Mouse (Mus musculus): ENCODE data around the gene Ccdc7a.
"Not testable (repeated sequence)": the region's sequence is repeated elsewhere in the genome, so short reads cannot be mapped to it uniquely, and the experiment has no call there.

Gene Ccdc7a

GRCm38 (mm10) chr8:129065417-129065816, at the start of gene Ccdc7a:
TSS of gene Ccdc7a (minus strand) at chr8:129065517.
- not testable (repeated sequence) for DNase-seq (ENCODE audit: low read depth, low spot score)

- DNase-seq (ENCODE audit: low read depth, low spot score), result not testable (repeated sequence)
Measured at GRCm38 (mm10) chr8:129066834-129067233, 1.5 kb upstream of the Ccdc7a start, which contains the start of gene Ccdc7b. TSS of gene Ccdc7b (plus strand) at chr8:129067134.

GRCm38 (mm10) chr8:128991389-128991788, 73.9 kb downstream of the Ccdc7a start:
- DNase-seq (ENCODE audit: low read depth, low spot score), result no peak

- DNase-seq (ENCODE audit: low read depth, low spot score), result not testable (repeated sequence)
Measured at GRCm38 (mm10) chr8:128948941-128949340, 116.4 kb downstream of the Ccdc7a start.

- DNase-seq (ENCODE audit: low read depth, low spot score), result not testable (repeated sequence)
Measured at GRCm38 (mm10) chr8:128941022-128941641, 124.2 kb downstream of the Ccdc7a start.

- no peak for DNase-seq (ENCODE audit: low read depth, low spot score)
Measured at GRCm38 (mm10) chr8:128933446-128933845, 131.9 kb downstream of the Ccdc7a start.

- no peak for DNase-seq (ENCODE audit: low read depth, low spot score)
Measured at GRCm38 (mm10) chr8:128882719-128883118, 182.6 kb downstream of the Ccdc7a start.

GRCm38 (mm10) chr8:128843749-128844148, 221.6 kb downstream of the Ccdc7a start:
- no peak for DNase-seq (ENCODE audit: low read depth, low spot score)

- no peak for DNase-seq (ENCODE audit: low read depth, low spot score)
Measured at GRCm38 (mm10) chr8:128812521-128812920, 252.8 kb downstream of the Ccdc7a start.

- no peak for DNase-seq (ENCODE audit: low read depth, low spot score)
Measured at GRCm38 (mm10) chr8:128798594-128798993, 266.7 kb downstream of the Ccdc7a start, which contains the start of gene Gm3952. TSS of gene Gm3952 (minus strand) at chr8:128798694.

- DNase-seq (ENCODE audit: low read depth, low spot score), result no peak
Measured at GRCm38 (mm10) chr8:128735692-128736091, 329.6 kb downstream of the Ccdc7a start.

GRCm38 (mm10) chr8:128734118-128734517, 331.2 kb downstream of the Ccdc7a start:
- no peak for DNase-seq (ENCODE audit: low read depth, low spot score)

- no peak for DNase-seq (ENCODE audit: low read depth, low spot score)
Measured at GRCm38 (mm10) chr8:128732254-128732653, 333.1 kb downstream of the Ccdc7a start.

GRCm38 (mm10) chr8:128727213-128727612, 338.1 kb downstream of the Ccdc7a start:
- no peak for DNase-seq (ENCODE audit: low read depth, low spot score)

- DNase-seq (ENCODE audit: low read depth, low spot score), result peak; percentile 75
Measured at GRCm38 (mm10) chr8:128724819-128725218, 340.5 kb downstream of the Ccdc7a start.

- DNase-seq (ENCODE audit: low read depth, low spot score), result no peak
Measured at GRCm38 (mm10) chr8:128716184-128716583, 349.1 kb downstream of the Ccdc7a start.

- peak; percentile 82 for DNase-seq (ENCODE audit: low read depth, low spot score)
Measured at GRCm38 (mm10) chr8:128709261-128709660, 356.1 kb downstream of the Ccdc7a start.

GRCm38 (mm10) chr8:128704836-128705235, 360.5 kb downstream of the Ccdc7a start:
- DNase-seq (ENCODE audit: low read depth, low spot score), result peak; percentile 78

GRCm38 (mm10) chr8:128704376-128704775, 360.9 kb downstream of the Ccdc7a start:
- peak; percentile 70 for DNase-seq (ENCODE audit: low read depth, low spot score)

GRCm38 (mm10) chr8:128697945-128698344, 367.4 kb downstream of the Ccdc7a start:
- DNase-seq (ENCODE audit: low read depth, low spot score), result no peak

GRCm38 (mm10) chr8:128696701-128697397, 368.5 kb downstream of the Ccdc7a start:
- DNase-seq (ENCODE audit: low read depth, low spot score), result no peak

GRCm38 (mm10) chr8:128690056-128690455, 375.3 kb downstream of the Ccdc7a start:
- DNase-seq (ENCODE audit: low read depth, low spot score), result no peak

GRCm38 (mm10) chr8:128688679-128689078, 376.6 kb downstream of the Ccdc7a start:
- no peak for DNase-seq (ENCODE audit: low read depth, low spot score)

Data from 3T3-L1 (cell line).